9 mouse cellular contexts compared by ENCODE assay signal in genomic region chr1:178600851-178601569, GRCm38 (mm10).
DNase-seq lines count a peak whose midpoint lies in the region.
"Had no signal": no experiment of that assay in that cellular context is flagged by ENCODE, and none has a peak within 500 bp of the region (broad histone marks: within the 10 kb centered on the region; RNA-seq: fewer than 3 reads in every experiment).

No protein-coding gene starts in this region.

- peak; percentile 14 to 61 for DNase-seq in adrenal gland, adult (ENCODE audit: inconsistent age in 2 of 2, low spot score in 1 of 2)
- no peak for DNase-seq in adrenal gland, postnatal 4 days (ENCODE audit: low spot score in 2 of 2)
- DNase-seq in ovary, adult 18-20 months (ENCODE audit: low spot score), result peak; percentile 11
- DNase-seq in ovary, postnatal 14 days (ENCODE audit: low spot score), result no peak
- DNase-seq in kidney, postnatal 10 days, result peak; percentile 61
- DNase-seq in urinary bladder, postnatal 25 days (ENCODE audit: low spot score), result peak; percentile 16
- no peak for DNase-seq in frontal cortex, postnatal 36 days (ENCODE audit: low spot score in 2 of 2)
- no peak for DNase-seq in layer of hippocampus, postnatal 36 days
- DNase-seq: gastrocnemius, postnatal 36 days had no signal

Comparison
In these comparisons a context has a peak if more than half of its experiments do, and no peak if none do; other contexts are left out.
1. DNase-seq: peak in adrenal gland, adult (2 of 2), ovary, adult 18-20 months (single experiment), kidney, postnatal 10 days (single experiment) and urinary bladder, postnatal 25 days (single experiment); none in adrenal gland, postnatal 4 days (0 of 2), ovary, postnatal 14 days (single experiment), frontal cortex, postnatal 36 days (0 of 2) and layer of hippocampus, postnatal 36 days (0 of 2).